Mouse (Mus musculus): ENCODE measurements around the gene Ireb2. TPM values are rescaled to one million over a fixed set of nuclear protein-coding genes. Genes with fewer than 3 reads are reported as not detected.
"Not testable (repeated sequence)": the region's sequence is repeated elsewhere in the genome, so short reads cannot be mapped to it uniquely, and the experiment has no call there.

The Ireb2 gene
- total and polyA plus RNA-seq, 2 experiments from 2014 or later = 14.4 to 17.7 TPM

- no peaks in the 10 kb centered on the region for H3K27me3 ChIP-seq (ENCODE audit: control insufficient read depth, insufficient read depth, low read length)
- ATAC-seq (ENCODE audit: insufficient read depth, low read depth) (no peak), DNase-seq (ENCODE audit: low spot score) (no peak)
- H3K36me3 ChIP-seq (replicated peaks; ENCODE audit: control insufficient read depth, insufficient read depth, low read length) = no peaks in the 10 kb centered on the region
- H3K9ac ChIP-seq (replicated peaks; ENCODE audit: low read depth, low read length) = no peak overlapping the region
- no peak overlapping the region for H3K27ac ChIP-seq (ENCODE audit: low read depth)
- H3K9me3 ChIP-seq (replicated peaks; ENCODE audit: control insufficient read depth, low read length) = no peaks in the 10 kb centered on the region
- H3K4me2 ChIP-seq (ENCODE audit: low read depth, low read length) = no peak overlapping the region
- no peak overlapping the region for H3K4me3 ChIP-seq (ENCODE audit: low read depth, low read length)
- no peaks in the 10 kb centered on the region for H3K4me1 ChIP-seq (ENCODE audit: control insufficient read depth, insufficient read depth)
- WGBS = 48% methylated on average over 1 of the region's 1 CpGs
- no peak for TF ChIP-seq CTCF (IDR thresholded peaks at IDR 0.05; ENCODE audit: low read depth)
- TF ChIP-seq EP300 (IDR thresholded peaks at IDR 0.05; ENCODE audit: low read depth) = no peak
Measured at GRCm38 (mm10) chr9:54833831-54834230, 29.8 kb upstream of the Ireb2 start.

GRCm38 (mm10) chr9:54835951-54836717, 27.5 kb upstream of the Ireb2 start:
- not testable (repeated sequence) for H3K27me3 ChIP-seq (ENCODE audit: control insufficient read depth, insufficient read depth, low read length); H3K4me1 ChIP-seq (ENCODE audit: control insufficient read depth, insufficient read depth); H3K36me3 ChIP-seq (replicated peaks; ENCODE audit: control insufficient read depth, insufficient read depth, low read length); H3K4me3 ChIP-seq (ENCODE audit: low read depth, low read length); DNase-seq (ENCODE audit: low spot score); ATAC-seq (ENCODE audit: insufficient read depth, low read depth); H3K4me2 ChIP-seq (ENCODE audit: low read depth, low read length); H3K27ac ChIP-seq (ENCODE audit: low read depth); H3K9me3 ChIP-seq (replicated peaks; ENCODE audit: control insufficient read depth, low read length); H3K9ac ChIP-seq (replicated peaks; ENCODE audit: low read depth, low read length)
- 66% methylated on average over 6 of the region's 6 CpGs for WGBS

- DNase-seq (ENCODE audit: low spot score) (no peak), ATAC-seq (ENCODE audit: insufficient read depth, low read depth) (no peak)
- WGBS = 56% methylated on average over 7 of the region's 7 CpGs
- H3K9ac ChIP-seq (replicated peaks; ENCODE audit: low read depth, low read length) = no peak overlapping the region
- no peaks in the 10 kb centered on the region for H3K27me3 ChIP-seq (ENCODE audit: control insufficient read depth, insufficient read depth, low read length)
- H3K9me3 ChIP-seq (replicated peaks; ENCODE audit: control insufficient read depth, low read length) = no peaks in the 10 kb centered on the region
- H3K4me1 ChIP-seq (ENCODE audit: control insufficient read depth, insufficient read depth) = no peaks in the 10 kb centered on the region
- no peak overlapping the region for H3K4me2 ChIP-seq (ENCODE audit: low read depth, low read length)
- H3K36me3 ChIP-seq (replicated peaks; ENCODE audit: control insufficient read depth, insufficient read depth, low read length) = no peaks in the 10 kb centered on the region
- no peak for TF ChIP-seq CTCF (IDR thresholded peaks at IDR 0.05; ENCODE audit: low read depth)
- TF ChIP-seq EP300 (IDR thresholded peaks at IDR 0.05; ENCODE audit: low read depth) = no peak
- no peak overlapping the region for H3K4me3 ChIP-seq (ENCODE audit: low read depth, low read length)
- H3K27ac ChIP-seq (ENCODE audit: low read depth) = no peak overlapping the region
Measured at GRCm38 (mm10) chr9:54837835-54838234, 25.8 kb upstream of the Ireb2 start.

- H3K4me2 ChIP-seq (ENCODE audit: low read depth, low read length) = no peak overlapping the region
- no peaks in the 10 kb centered on the region for H3K36me3 ChIP-seq (replicated peaks; ENCODE audit: control insufficient read depth, insufficient read depth, low read length)
- no peaks in the 10 kb centered on the region for H3K4me1 ChIP-seq (ENCODE audit: control insufficient read depth, insufficient read depth)
- ATAC-seq (ENCODE audit: insufficient read depth, low read depth) (no peak), DNase-seq (ENCODE audit: low spot score) (no peak)
- no peaks in the 10 kb centered on the region for H3K9me3 ChIP-seq (replicated peaks; ENCODE audit: control insufficient read depth, low read length)
- no peak overlapping the region for H3K9ac ChIP-seq (replicated peaks; ENCODE audit: low read depth, low read length)
- H3K27ac ChIP-seq (ENCODE audit: low read depth) = no peak overlapping the region
- no peaks in the 10 kb centered on the region for H3K27me3 ChIP-seq (ENCODE audit: control insufficient read depth, insufficient read depth, low read length)
- no peak for TF ChIP-seq EP300 (IDR thresholded peaks at IDR 0.05; ENCODE audit: low read depth)
- TF ChIP-seq CTCF (IDR thresholded peaks at IDR 0.05; ENCODE audit: low read depth) = no peak
- no peak overlapping the region for H3K4me3 ChIP-seq (ENCODE audit: low read depth, low read length)
- WGBS = 87% methylated on average over 1 of the region's 1 CpGs
Measured at GRCm38 (mm10) chr9:54840145-54840544, 23.4 kb upstream of the Ireb2 start.

- no peaks in the 10 kb centered on the region for H3K4me1 ChIP-seq (ENCODE audit: control insufficient read depth, insufficient read depth)
- no peaks in the 10 kb centered on the region for H3K9me3 ChIP-seq (replicated peaks; ENCODE audit: control insufficient read depth, low read length)
- WGBS = 81% methylated on average over 5 of the region's 5 CpGs
- ATAC-seq (ENCODE audit: insufficient read depth, low read depth) = no peak
- DNase-seq (ENCODE audit: low spot score) = no peak
- no peaks in the 10 kb centered on the region for H3K27me3 ChIP-seq (ENCODE audit: control insufficient read depth, insufficient read depth, low read length)
- H3K9ac ChIP-seq (replicated peaks; ENCODE audit: low read depth, low read length) = no peak overlapping the region
- TF ChIP-seq EP300 (IDR thresholded peaks at IDR 0.05; ENCODE audit: low read depth) = no peak
- TF ChIP-seq CTCF (IDR thresholded peaks at IDR 0.05; ENCODE audit: low read depth) = no peak
- no peak overlapping the region for H3K4me2 ChIP-seq (ENCODE audit: low read depth, low read length)
- no peak overlapping the region for H3K27ac ChIP-seq (ENCODE audit: low read depth)
- H3K36me3 ChIP-seq (replicated peaks; ENCODE audit: control insufficient read depth, insufficient read depth, low read length) = no peaks in the 10 kb centered on the region
- H3K4me3 ChIP-seq (ENCODE audit: low read depth, low read length) = no peak overlapping the region
Measured at GRCm38 (mm10) chr9:54842311-54842710, 21.3 kb upstream of the Ireb2 start.

GRCm38 (mm10) chr9:54843887-54844286, 19.7 kb upstream of the Ireb2 start:
- Histone ChIP-seq H3K36me3 (replicated peaks; ENCODE audit: control insufficient read depth, insufficient read depth, low read length) (no peaks in the 10 kb centered on the region), H3K27ac (ENCODE audit: low read depth) (no peak overlapping the region), H3K4me2 (ENCODE audit: low read depth, low read length) (no peak overlapping the region), H3K9me3 (replicated peaks; ENCODE audit: control insufficient read depth, low read length) (no peaks in the 10 kb centered on the region), H3K4me3 (ENCODE audit: low read depth, low read length) (no peak overlapping the region), H3K27me3 (ENCODE audit: control insufficient read depth, insufficient read depth, low read length) (no peaks in the 10 kb centered on the region), H3K9ac (replicated peaks; ENCODE audit: low read depth, low read length) (no peak overlapping the region), H3K4me1 (ENCODE audit: control insufficient read depth, insufficient read depth) (no peaks in the 10 kb centered on the region)
- ATAC-seq (ENCODE audit: insufficient read depth, low read depth) (no peak), DNase-seq (ENCODE audit: low spot score) (no peak)
- WGBS = 66% methylated on average over 6 of the region's 6 CpGs
- TF ChIP-seq CTCF (IDR thresholded peaks at IDR 0.05; ENCODE audit: low read depth) = no peak
- TF ChIP-seq EP300 (IDR thresholded peaks at IDR 0.05; ENCODE audit: low read depth) = no peak
